Mouse (Mus musculus) frontal cortex, postnatal 14 days (tissue): ENCODE results near the gene Aifm3.
A peak's percentile ranks its signal among the peaks of the same experiment; 100 is the strongest.

Experiments used
- DNase-seq, 2 experiments: peaks; one replicate each; pipeline ENCODE4 v3.0.0; 2022; ENCODE audit warnings: low spot score in 2 of 2

The Aifm3 gene

DNA sequence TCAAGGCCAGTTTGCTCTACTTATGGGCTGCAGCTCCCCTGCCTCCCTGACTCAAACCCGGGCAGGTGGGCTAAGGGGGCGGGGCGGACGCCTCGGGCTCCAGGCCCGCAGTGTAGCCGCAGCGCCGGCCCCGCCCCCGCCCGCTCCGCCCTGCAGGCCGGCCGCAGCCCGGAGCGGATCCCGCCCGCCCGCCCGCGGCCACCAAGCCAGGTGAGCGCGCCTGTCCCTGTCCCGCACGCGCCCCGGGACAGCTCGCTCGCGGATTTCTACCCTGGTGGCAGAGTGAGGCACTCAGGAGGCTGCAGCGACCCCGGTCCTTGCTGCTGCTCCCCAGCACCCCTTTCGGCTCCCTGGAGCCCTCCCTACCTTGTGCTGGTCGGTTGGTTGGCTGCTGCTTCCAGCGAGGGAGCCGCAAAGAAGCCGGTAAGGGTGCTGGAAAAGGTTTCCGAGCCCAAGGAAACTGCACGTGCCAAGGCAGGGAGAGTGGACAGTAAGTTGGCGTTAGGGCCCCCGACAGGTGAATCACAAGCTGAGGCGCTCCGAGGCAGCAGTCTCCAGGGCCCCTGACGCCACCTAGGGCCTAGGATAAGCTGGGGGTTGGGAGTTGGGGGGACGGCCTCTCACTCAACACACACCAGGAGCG, at the start of gene Aifm3:
Gene Aifm3 (plus strand): TSS at position 143 of the 643 bp plus-strand sequence.
- DNase-seq: no peak

- DNase-seq: peak; percentile 94 to 97
These were observed 37.7 kb upstream of the Aifm3 start, which contains the start of gene Crkl for GRCm38 (mm10) chr16:17451541-17452372. Crkl (plus strand) TSS chr16:17451987.

- DNase-seq: no peak
These were observed 37.1 kb upstream of the Aifm3 start for GRCm38 (mm10) chr16:17452373-17452715.

DNA sequence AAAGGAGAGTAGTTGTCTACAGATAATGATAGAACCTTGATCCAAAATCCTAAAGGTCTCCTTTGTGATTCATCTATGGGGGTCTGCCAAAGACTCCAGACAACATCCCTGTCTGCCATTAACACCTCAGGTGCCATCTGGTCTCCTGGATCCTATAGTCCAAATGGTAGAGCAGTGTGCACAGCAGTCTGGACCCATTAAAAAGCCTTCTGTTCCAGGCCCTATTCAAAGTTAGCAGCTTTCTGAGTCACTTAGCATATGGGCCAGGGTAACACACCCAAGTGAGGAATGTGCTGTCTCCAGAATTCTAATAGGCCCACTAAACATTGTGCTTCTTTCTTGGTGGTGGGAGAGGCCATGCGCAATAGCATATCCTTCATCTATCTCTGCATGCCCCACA, 32.5 kb upstream of the Aifm3 start:
- no peak for DNase-seq

DNA sequence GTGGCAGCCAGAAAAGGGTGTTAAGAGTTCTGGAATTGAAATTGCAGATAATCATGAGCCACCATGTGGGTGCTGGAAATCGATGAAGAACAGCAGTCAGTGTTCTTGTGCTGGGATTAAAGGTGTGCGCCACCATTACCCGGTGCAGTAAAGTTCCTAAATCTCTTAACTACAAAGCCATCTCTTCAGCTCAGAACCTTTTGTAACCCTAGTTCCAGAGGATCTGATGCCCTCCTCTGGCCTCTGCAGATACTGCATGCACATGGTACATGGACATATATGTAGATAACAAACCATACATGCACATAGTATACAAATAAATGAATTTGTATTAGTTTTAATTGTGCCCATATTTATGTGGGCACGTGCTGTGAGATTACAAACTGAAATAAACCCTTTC, 29.2 kb upstream of the Aifm3 start:
- DNase-seq: no peak

- no peak for DNase-seq
These were observed 27.8 kb upstream of the Aifm3 start for GRCm38 (mm10) chr16:17461596-17461995.

- DNase-seq: no peak
These were observed 26.2 kb upstream of the Aifm3 start for GRCm38 (mm10) chr16:17463184-17463583.

DNA sequence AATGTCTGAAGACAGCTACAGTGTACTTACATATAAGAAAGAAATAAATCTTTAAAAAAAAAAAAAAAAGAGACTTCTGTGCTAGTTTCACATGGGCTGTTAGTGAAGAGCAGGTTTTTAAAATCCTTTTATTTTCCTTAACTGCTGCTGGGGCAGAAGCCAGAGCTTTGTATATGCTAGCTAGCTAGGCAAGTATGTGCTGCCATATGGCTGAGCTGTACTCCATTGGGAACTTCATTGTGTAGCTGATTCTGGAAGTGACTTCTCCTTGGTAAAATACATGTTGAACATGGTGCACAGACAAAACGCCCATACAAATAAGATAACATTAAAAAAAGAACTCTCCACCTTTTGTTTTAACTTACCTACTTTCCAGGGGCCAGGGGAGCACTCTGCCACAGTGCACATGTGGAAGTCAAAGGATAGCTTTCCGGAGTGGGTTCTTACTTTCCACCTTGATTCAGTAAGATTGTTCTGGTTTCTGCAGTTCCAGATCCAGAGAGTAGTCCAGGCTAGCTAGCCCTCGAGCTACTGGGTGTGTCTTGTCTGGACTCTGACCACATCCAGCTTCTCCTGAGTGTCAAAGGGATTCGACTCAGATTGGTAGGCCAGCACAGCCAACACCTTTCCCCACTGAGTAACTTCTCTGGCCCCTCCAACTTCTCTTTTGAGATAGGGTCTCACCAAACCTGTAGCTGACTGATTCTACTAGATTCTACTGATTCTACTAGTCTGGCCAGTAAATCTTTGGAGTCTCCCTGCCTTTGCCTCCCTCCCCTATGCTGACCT, 22.3 kb upstream of the Aifm3 start:
- DNase-seq: no peak

GRCm38 (mm10) chr16:17472498-17472897, 16.9 kb upstream of the Aifm3 start:
- DNase-seq: no peak

- DNase-seq: no peak
These were observed 15.3 kb upstream of the Aifm3 start for GRCm38 (mm10) chr16:17474091-17474490.

DNA sequence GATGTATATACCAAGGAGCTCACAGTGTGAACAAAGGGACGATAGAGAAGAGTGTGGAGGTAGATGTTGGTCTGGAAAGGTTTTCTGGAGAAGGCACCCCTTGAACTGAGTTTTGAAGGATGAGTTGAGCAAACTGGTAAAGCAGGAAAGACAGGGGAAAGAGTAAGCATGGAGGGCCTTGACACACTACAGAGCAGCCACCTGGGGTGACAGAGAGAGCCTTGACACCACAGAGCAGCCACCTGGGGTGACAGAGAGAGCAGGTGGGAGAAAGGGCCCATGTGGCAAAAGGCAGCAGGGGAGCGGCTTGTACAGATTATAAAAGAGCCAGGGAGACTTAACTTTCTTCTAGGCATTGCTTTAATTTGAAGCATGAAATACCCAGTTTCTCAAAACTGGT, 14.7 kb upstream of the Aifm3 start:
- no peak for DNase-seq

DNA sequence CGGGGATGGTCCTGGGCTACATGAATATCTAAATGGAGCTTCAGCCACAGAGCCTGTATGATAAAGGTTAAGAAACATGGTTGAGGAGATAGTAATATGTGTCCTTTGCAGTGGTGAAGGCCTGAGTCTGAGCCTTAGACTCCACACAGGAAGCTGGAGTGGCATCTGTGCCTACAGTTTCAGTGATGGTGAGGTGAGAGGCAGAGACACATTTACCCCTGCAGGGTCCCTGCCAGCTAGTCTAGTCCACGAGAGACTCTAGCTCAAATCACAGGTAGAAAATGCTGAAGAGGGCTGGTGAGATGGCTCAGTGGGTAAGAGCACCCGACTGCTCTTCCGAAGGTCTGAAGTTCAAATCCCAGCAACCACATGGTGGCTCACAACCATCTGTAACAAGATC, 14.1 kb upstream of the Aifm3 start:
- no peak for DNase-seq

DNA sequence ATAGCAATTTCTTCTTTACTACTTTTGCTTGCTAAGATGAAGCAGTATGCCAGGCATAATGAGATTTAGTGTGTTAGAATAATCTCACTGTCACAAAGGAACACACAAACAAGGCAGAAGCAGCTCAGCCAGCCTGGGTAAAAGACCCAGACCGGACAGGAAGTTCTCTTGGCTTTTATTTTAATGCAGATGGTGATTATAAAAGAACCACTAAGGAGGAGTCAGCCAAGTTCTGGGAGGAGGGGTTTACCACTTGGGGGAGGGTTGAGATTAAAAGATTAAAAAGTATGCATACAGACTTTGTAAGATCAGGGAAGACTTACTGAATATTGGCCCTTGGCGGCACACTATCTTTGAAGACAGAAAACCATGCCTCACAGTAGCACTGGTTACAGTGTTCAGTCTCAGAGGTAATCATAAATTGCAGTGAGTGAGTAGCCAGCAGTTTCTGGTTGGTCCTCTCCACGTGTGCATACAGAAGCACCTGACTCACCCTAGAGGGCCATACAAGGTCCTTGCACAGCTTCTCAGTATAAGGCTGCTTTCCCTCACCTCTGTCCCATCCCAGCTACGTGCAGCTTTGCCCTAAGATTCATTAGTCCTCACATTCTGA, 11.0 kb upstream of the Aifm3 start:
- no peak for DNase-seq

- no peak for DNase-seq
These were observed 7.9 kb upstream of the Aifm3 start for GRCm38 (mm10) chr16:17481465-17481864.

- DNase-seq: no peak
These were observed 2.9 kb upstream of the Aifm3 start for GRCm38 (mm10) chr16:17486505-17486904.

GRCm38 (mm10) chr16:17488478-17489468, 638 bp upstream of the Aifm3 start:
- no peak for DNase-seq

GRCm38 (mm10) chr16:17491154-17491553, 1.7 kb downstream of the Aifm3 start:
- no peak for DNase-seq

- DNase-seq: no peak
These were observed 2.6 kb downstream of the Aifm3 start for GRCm38 (mm10) chr16:17491896-17492561.

- peak; percentile 78 to 82 for DNase-seq
These were observed 7.3 kb downstream of the Aifm3 start for GRCm38 (mm10) chr16:17496499-17497305.
